Mouse (Mus musculus) brain, embryonic 14.5 days (tissue): ENCODE data around the gene Prrt4.

Experiments
- CTCF ChIP-seq: fragments of 200-500 bp; IDR thresholded peaks from 2 replicates; pipeline ENCODE4 v1.5.1; 2012; ENCODE audit warnings: inconsistent platforms, mild to moderate bottlenecking, moderate library complexity, borderline replicate concordance; ENCODE audit not compliant: insufficient read depth, insufficient read length; ENCODE audit errors: extremely low read depth
- POLR2A ChIP-seq: fragments of 200-500 bp; IDR thresholded peaks from 2 replicates; pipeline ENCODE4 v1.6.1; 2012; ENCODE audit warnings: mild to moderate bottlenecking, inconsistent platforms, borderline replicate concordance; ENCODE audit not compliant: poor library complexity, insufficient read depth, insufficient read length, severe bottlenecking; ENCODE audit errors: extremely low read depth

DNA sequence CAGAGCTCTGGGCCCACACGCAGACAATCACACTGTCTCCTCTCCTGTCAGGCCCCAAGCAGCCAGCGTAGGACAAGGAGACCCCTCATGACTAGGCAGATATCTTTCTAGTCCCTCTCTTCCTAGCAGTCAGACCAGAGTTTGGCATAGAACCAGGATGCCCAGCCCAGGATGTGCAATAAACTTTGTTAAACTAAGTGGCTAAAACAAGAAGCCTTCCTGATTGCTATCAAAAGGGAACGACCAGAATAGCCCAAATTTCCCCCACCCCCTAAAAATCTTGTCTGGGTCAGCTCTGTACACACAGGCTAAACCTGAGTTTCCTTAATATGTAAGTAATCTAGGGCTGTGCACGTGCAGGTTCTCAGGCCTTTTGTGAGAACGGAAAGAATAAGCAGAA lies 28.8 kb upstream of the Prrt4 start:
- TF ChIP-seq POLR2A (no peak), CTCF (no peak)
